12 mouse cellular contexts compared by ENCODE assay signal in the genomic region with DNA sequence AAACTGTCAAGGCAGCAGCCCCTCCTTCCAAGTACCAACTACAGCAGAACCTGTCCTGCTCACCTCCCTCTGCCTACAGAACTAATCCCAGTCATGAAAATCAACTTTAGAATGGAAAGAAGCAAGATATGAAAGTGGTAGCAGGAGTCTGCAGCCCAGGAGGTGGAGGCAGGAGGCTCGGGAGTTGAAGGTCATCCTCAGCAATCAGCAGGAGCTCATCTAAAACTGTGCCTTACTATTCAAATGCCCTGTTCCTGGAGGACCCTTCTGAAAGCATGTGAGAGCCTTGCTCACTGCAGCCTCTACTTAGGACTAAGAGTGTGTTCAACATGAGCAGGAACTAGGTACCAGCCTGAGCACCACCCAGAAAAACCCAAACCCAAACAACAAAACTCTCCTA. TPM values are rescaled to one million over a fixed set of nuclear protein-coding genes. Genes with fewer than 3 reads are reported as not detected.
A peak's percentile ranks its signal among the peaks of the same experiment; 100 is the strongest.
DNase-seq lines count a peak whose midpoint lies in the region; ATAC-seq and TF ChIP-seq lines count a peak whose summit lies in the region.
"Had no signal": no experiment of that assay in that cellular context is flagged by ENCODE, and none has a peak within 500 bp of the region (broad histone marks: within the 10 kb centered on the region; RNA-seq: fewer than 3 reads in every experiment).

No protein-coding gene starts in this region.

- ATAC-seq in forebrain, embryonic 14.5 days = no peak
- ATAC-seq in kidney, postnatal 0 days (replicated peaks; ENCODE audit: low FRiP score, low read depth) = no peak
- no peak for ATAC-seq in heart, embryonic 16.5 days (replicated peaks; ENCODE audit: extremely low read depth, insufficient read depth, low FRiP score)
- ATAC-seq in midbrain, postnatal 0 days (ENCODE audit: low FRiP score) = no peak
- ATAC-seq: Patski had no signal

- no peaks in the 10 kb centered on the region for H3K9me3 ChIP-seq in forebrain, embryonic 14.5 days (replicated peaks; ENCODE audit: control insufficient read depth, low read length)
- H3K9me3 ChIP-seq in forebrain, embryonic 10.5 days = no peaks in the 10 kb centered on the region
- H3K9me3 ChIP-seq in kidney, postnatal 0 days (replicated peaks; ENCODE audit: low read length) = no peaks in the 10 kb centered on the region
- H3K9me3 ChIP-seq in heart, embryonic 16.5 days (replicated peaks; ENCODE audit: control insufficient read depth, low read length) = no peaks in the 10 kb centered on the region
- H3K9me3 ChIP-seq in midbrain, postnatal 0 days (ENCODE audit: low read length) = no peaks in the 10 kb centered on the region
- H3K9me3 ChIP-seq in embryonic facial prominence, embryonic 10.5 days = no peaks in the 10 kb centered on the region

- no peaks in the 10 kb centered on the region for H3K36me3 ChIP-seq in forebrain, embryonic 14.5 days (ENCODE audit: control insufficient read depth, insufficient read depth, low read length)
- no peaks in the 10 kb centered on the region for H3K36me3 ChIP-seq in forebrain, embryonic 10.5 days (replicated peaks)
- no peaks in the 10 kb centered on the region for H3K36me3 ChIP-seq in kidney, postnatal 0 days (ENCODE audit: insufficient read depth, low read length)
- peaks cover 4% of the 10 kb centered on the region for H3K36me3 ChIP-seq in heart, embryonic 16.5 days (ENCODE audit: control insufficient read depth, insufficient read depth)
- no peaks in the 10 kb centered on the region for H3K36me3 ChIP-seq in midbrain, postnatal 0 days (ENCODE audit: insufficient read depth, low read length)
- no peaks in the 10 kb centered on the region for H3K36me3 ChIP-seq in embryonic facial prominence, embryonic 10.5 days (replicated peaks)

- H3K9ac ChIP-seq in forebrain, embryonic 14.5 days (ENCODE audit: low read length) = no peak overlapping the region
- no peak overlapping the region for H3K9ac ChIP-seq in kidney, postnatal 0 days (ENCODE audit: low read depth, low read length)
- H3K9ac ChIP-seq in heart, embryonic 16.5 days (ENCODE audit: low read length) = peak overlapping the region; percentile 97
- H3K9ac ChIP-seq in midbrain, postnatal 0 days (replicated peaks; ENCODE audit: low read length, poor library complexity, severe bottlenecking) = 0 out of 2 replicates have a peak overlapping the region, but pooled peaks have one; percentile 87
- H3K9ac ChIP-seq: lung, embryonic 14.5 days had no signal

- no peak for TF ChIP-seq CTCF in kidney, postnatal 0 days (IDR thresholded peaks at IDR 0.05; ENCODE audit: low read depth)
- TF ChIP-seq CTCF in midbrain, postnatal 0 days (IDR thresholded peaks at IDR 0.05) = no peak

- peaks cover 12% of the 10 kb centered on the region; the same call in 1 of the 2 replicates for H3K4me1 ChIP-seq in forebrain, embryonic 14.5 days (ENCODE audit: control insufficient read depth, insufficient read depth, low read length)
- H3K4me1 ChIP-seq in forebrain, embryonic 10.5 days = peaks cover 31% of the 10 kb centered on the region
- H3K4me1 ChIP-seq in kidney, postnatal 0 days (replicated peaks; ENCODE audit: insufficient read depth, low read length) = 0 out of 2 replicates have a peak, but pooled peaks cover 9% of the 10 kb centered on the region
- peaks cover 4% of the 10 kb centered on the region; the same call in 1 of the 2 replicates for H3K4me1 ChIP-seq in heart, embryonic 16.5 days (ENCODE audit: control insufficient read depth, insufficient read depth, low read length)
- no peaks in the 10 kb centered on the region for H3K4me1 ChIP-seq in midbrain, postnatal 0 days (ENCODE audit: insufficient read depth, low read length)
- peaks cover 18% of the 10 kb centered on the region for H3K4me1 ChIP-seq in embryonic facial prominence, embryonic 10.5 days

- no peak overlapping the region for H3K27ac ChIP-seq in forebrain, embryonic 14.5 days (ENCODE audit: low read depth, low read length)
- H3K27ac ChIP-seq in forebrain, embryonic 10.5 days = no peak overlapping the region
- H3K27ac ChIP-seq in kidney, postnatal 0 days = no peak overlapping the region
- H3K27ac ChIP-seq in heart, embryonic 16.5 days (ENCODE audit: low read length) = peak overlapping the region; percentile 97
- H3K27ac ChIP-seq in midbrain, postnatal 0 days (ENCODE audit: low read depth, low read length) = no peak overlapping the region
- H3K27ac ChIP-seq in embryonic facial prominence, embryonic 10.5 days (replicated peaks) = no peak overlapping the region

- peak overlapping the region; percentile 100 for H3K4me2 ChIP-seq in forebrain, embryonic 14.5 days (ENCODE audit: low read length)
- H3K4me2 ChIP-seq in kidney, postnatal 0 days (ENCODE audit: low read length) = peak overlapping the region; percentile 100; the same call in 1 of the 2 replicates
- H3K4me2 ChIP-seq in heart, embryonic 16.5 days (ENCODE audit: low read depth, low read length) = peak overlapping the region; percentile 88
- peak overlapping the region; percentile 97 for H3K4me2 ChIP-seq in midbrain, postnatal 0 days (ENCODE audit: low read depth, low read length, poor library complexity, severe bottlenecking)

- 32% methylated on average over 1 of the region's 1 CpGs for WGBS in forebrain, embryonic 14.5 days
- WGBS in forebrain, embryonic 10.5 days = 75% methylated on average over 1 of the region's 1 CpGs
- WGBS in kidney, postnatal 0 days = 55% methylated on average over 1 of the region's 1 CpGs
- WGBS in heart, embryonic 16.5 days = 28% methylated on average over 1 of the region's 1 CpGs
- WGBS in midbrain, postnatal 0 days = 33% methylated on average over 1 of the region's 1 CpGs
- WGBS in embryonic facial prominence, embryonic 10.5 days = 37% methylated on average over 1 of the region's 1 CpGs

- H3K4me3 ChIP-seq in forebrain, embryonic 14.5 days (ENCODE audit: low read depth, low read length) = peak overlapping the region; percentile 69; the same call in 1 of the 2 replicates
- H3K4me3 ChIP-seq in forebrain, embryonic 10.5 days = no peak overlapping the region
- H3K4me3 ChIP-seq in kidney, postnatal 0 days (replicated peaks; ENCODE audit: low read depth, low read length) = no peak overlapping the region
- H3K4me3 ChIP-seq in heart, embryonic 16.5 days (ENCODE audit: low read length) = peak overlapping the region; percentile 85
- peak overlapping the region; percentile 82 for H3K4me3 ChIP-seq in midbrain, postnatal 0 days (ENCODE audit: low read depth, low read length)
- no peak overlapping the region for H3K4me3 ChIP-seq in embryonic facial prominence, embryonic 10.5 days
- H3K4me3 ChIP-seq: erythroblast, embryonic 14.5 days had no signal

- peaks cover 7% of the 10 kb centered on the region for H3K27me3 ChIP-seq in forebrain, embryonic 14.5 days (replicated peaks; ENCODE audit: control insufficient read depth, insufficient read depth, low read length)
- peaks cover 55% of the 10 kb centered on the region for H3K27me3 ChIP-seq in forebrain, embryonic 10.5 days (ENCODE audit: poor library complexity, severe bottlenecking)
- H3K27me3 ChIP-seq in kidney, postnatal 0 days (ENCODE audit: insufficient read depth, low read length) = no peaks in the 10 kb centered on the region
- 0 out of 2 replicates have a peak, but pooled peaks cover 2% of the 10 kb centered on the region for H3K27me3 ChIP-seq in heart, embryonic 16.5 days (ENCODE audit: control insufficient read depth, insufficient read depth, low read length)
- H3K27me3 ChIP-seq in midbrain, postnatal 0 days (ENCODE audit: insufficient read depth, low read length) = no peaks in the 10 kb centered on the region
- peaks cover 58% of the 10 kb centered on the region for H3K27me3 ChIP-seq in embryonic facial prominence, embryonic 10.5 days (replicated peaks; ENCODE audit: low read depth, poor library complexity, severe bottlenecking)
- H3K27me3 ChIP-seq: Patski had no signal

- no peak for DNase-seq in forebrain, embryonic 14.5 days (ENCODE audit: low spot score)
- no peak for DNase-seq in forebrain, embryonic 10.5 days (ENCODE audit: extremely low spot score, low spot score)
- DNase-seq in kidney, postnatal 0 days (ENCODE audit: low spot score) = no peak
- no peak for DNase-seq in kidney, adult 8-10 months
- no peak for DNase-seq in midbrain, postnatal 0 days (ENCODE audit: low spot score)
- no peak for DNase-seq in spleen, adult 18-20 months
- no peak for DNase-seq in embryonic facial prominence, embryonic 10.5 days (ENCODE audit: low spot score)
- DNase-seq: lung, embryonic 14.5 days; thymus, postnatal 36 days had no signal

RNA-seq across cellular contexts. Expression of gene March5, which starts 35.2 kb away (rescaled TPM):
- polyA plus RNA-seq in forebrain, embryonic 14.5 days (2014; fragmentation: Nextera tagmentation; extraction: Ambion mirVana) = 127 and 143 TPM in 2 replicates
- polyA plus RNA-seq in forebrain, embryonic 10.5 days (2016; fragmentation: Nextera tagmentation; extraction: Ambion mirVana) = 109 and 112 TPM in 2 replicates
- polyA plus RNA-seq in kidney, postnatal 0 days (2015; fragmentation: Nextera tagmentation; extraction: Ambion mirVana) = 96.4 and 98.2 TPM in 2 replicates
- 77.0 and 80.2 TPM in 2 replicates for polyA plus RNA-seq in heart, embryonic 16.5 days (2015; fragmentation: Nextera tagmentation; extraction: Ambion mirVana)
- 79.9 and 83.1 TPM in 2 replicates for total RNA-seq in midbrain, postnatal 0 days (2014; rRNA removed)
- polyA plus RNA-seq in midbrain, postnatal 0 days (2015; fragmentation: Nextera tagmentation; extraction: Ambion mirVana) = 89.0 and 97.0 TPM in 2 replicates
- 121 and 123 TPM in 2 replicates for polyA plus RNA-seq in embryonic facial prominence, embryonic 10.5 days (2016; fragmentation: Nextera tagmentation; extraction: Ambion mirVana)

RNA-seq across cellular contexts. Expression of gene Cpeb3, which starts 36.3 kb away (rescaled TPM):
- 3.1 and 4.1 TPM in 2 replicates for polyA plus RNA-seq in forebrain, embryonic 14.5 days (2014; fragmentation: Nextera tagmentation; extraction: Ambion mirVana)
- polyA plus RNA-seq in forebrain, embryonic 10.5 days (2016; fragmentation: Nextera tagmentation; extraction: Ambion mirVana) = 0.69 and 0.95 TPM in 2 replicates
- 2.1 and 2.7 TPM in 2 replicates for polyA plus RNA-seq in kidney, postnatal 0 days (2015; fragmentation: Nextera tagmentation; extraction: Ambion mirVana)
- 7.4 and 8.2 TPM in 2 replicates for polyA plus RNA-seq in heart, embryonic 16.5 days (2015; fragmentation: Nextera tagmentation; extraction: Ambion mirVana)
- total RNA-seq in midbrain, postnatal 0 days (2014; rRNA removed) = 34.4 and 35.4 TPM in 2 replicates
- 6.8 and 11.2 TPM in 2 replicates for polyA plus RNA-seq in midbrain, postnatal 0 days (2015; fragmentation: Nextera tagmentation; extraction: Ambion mirVana)
- polyA plus RNA-seq in embryonic facial prominence, embryonic 10.5 days (2016; fragmentation: Nextera tagmentation; extraction: Ambion mirVana) = 0.55 and 0.76 TPM in 2 replicates

Comparison
In these comparisons a context has a peak if more than half of its experiments do, and no peak if none do; other contexts are left out.
1. H3K4me3 ChIP-seq: peak in forebrain, embryonic 14.5 days (single experiment), heart, embryonic 16.5 days (single experiment) and midbrain, postnatal 0 days (single experiment); none in forebrain, embryonic 10.5 days (single experiment), kidney, postnatal 0 days (single experiment) and embryonic facial prominence, embryonic 10.5 days (single experiment).
2. H3K9ac ChIP-seq: peak in heart, embryonic 16.5 days (single experiment) and midbrain, postnatal 0 days (single experiment); none in forebrain, embryonic 14.5 days (single experiment) and kidney, postnatal 0 days (single experiment).
3. Peak in every context shown above with its lines, with median percentiles within 50 percentile points of each other: H3K4me2 ChIP-seq.